Mouse (Mus musculus): ENCODE measurements around the gene Asf1b. TPM values are rescaled to one million over a fixed set of nuclear protein-coding genes. Genes with fewer than 3 reads are reported as not detected.

Gene Asf1b
- total RNA-seq, 2 experiments from 2014 or later, result 0.37 to 0.42 TPM

- DNase-seq (ENCODE audit: low spot score in 2 of 2), result no peak
These were observed 57.3 kb downstream of the Asf1b start for GRCm38 (mm10) chr8:84012499-84013165.

GRCm38 (mm10) chr8:84015833-84016232 lies 60.5 kb downstream of the Asf1b start:
- no peak for DNase-seq (ENCODE audit: low spot score in 2 of 2)

GRCm38 (mm10) chr8:84019738-84020137 lies 64.4 kb downstream of the Asf1b start:
- no peak for DNase-seq (ENCODE audit: low spot score in 2 of 2)

Small RNA genes within 50 kb of the gene (microRNA-seq; reads per million reads assigned to microRNA genes)
- gene Gm44330 (0 to 0.25 reads per million in 2 experiments), gene Gm44450 (0 to 0.75 reads per million in 2 experiments), gene Mir1199 (1.7 reads per million in 2 experiments), gene Mir8111 (9.9 to 10.7 reads per million in 2 experiments)

Other genes starting within 250 kb of the Asf1b start
- gene Ddx39, start 240.3 kb upstream of the Asf1b start, total RNA-seq (2021), result 10 to 100 TPM; 14.6 to 19.2 TPM
- 10 to 100 TPM; 11.8 TPM for gene Adgre5, start 214.2 kb upstream of the Asf1b start, total RNA-seq (2021)
- 100 to 1,000 TPM; 348 to 367 TPM for gene Adgrl1, start 55.4 kb upstream of the Asf1b start, total RNA-seq (2021)
- under 1 TPM; 0.53 to 0.66 TPM for gene Gm10644, start 302 bp upstream of the Asf1b start, total RNA-seq (2021)
- 100 to 1,000 TPM; 259 to 269 TPM for gene Prkaca, start 17.5 kb downstream of the Asf1b start, total RNA-seq (2021)
- gene Samd1, start 42.2 kb downstream of the Asf1b start, total RNA-seq (2021), result 10 to 100 TPM; 45.1 to 45.4 TPM
- gene 1700067K01Rik, start 46.0 kb downstream of the Asf1b start, total RNA-seq (2021), result under 1 TPM; 0.42 to 0.53 TPM
- under 1 TPM in 1 of 2 experiments, not detected in 1; 0.61 TPM for gene 2210011C24Rik, start 56.7 kb downstream of the Asf1b start, total RNA-seq (2021)
- gene Palm3, start 66.0 kb downstream of the Asf1b start, total RNA-seq (2021), result 1 to 10 TPM; 1.8 to 2.7 TPM
- gene Il27ra, start 87.1 kb downstream of the Asf1b start, total RNA-seq (2021), result under 1 TPM; 0.30 to 0.52 TPM
- not detected for gene Rln3, start 89.5 kb downstream of the Asf1b start, total RNA-seq (2021)
- 1 to 10 TPM; 2.9 to 3.5 TPM for gene Gm10643, start 109.6 kb downstream of the Asf1b start, total RNA-seq (2021)
- gene Rfx1, start 111.3 kb downstream of the Asf1b start, total RNA-seq (2021), result 10 to 100 TPM; 23.1 to 25.3 TPM
- gene Dcaf15, start 149.3 kb downstream of the Asf1b start, total RNA-seq (2021), result 10 to 100 TPM; 17.7 to 18.2 TPM
- not detected for gene Podnl1, start 170.5 kb downstream of the Asf1b start, total RNA-seq (2021)
- 10 to 100 TPM; 47.1 to 55.6 TPM for gene Cc2d1a, start 192.4 kb downstream of the Asf1b start, total RNA-seq (2021)
- 1 to 10 TPM; 2.0 to 3.1 TPM for gene 4930432K21Rik, start 192.5 kb downstream of the Asf1b start, total RNA-seq (2021)
- 1 to 10 TPM in 1 of 2 experiments, under 1 TPM in 1; 0.70 to 2.0 TPM for gene Nanos3, start 229.7 kb downstream of the Asf1b start, total RNA-seq (2021)